Mouse (Mus musculus): ENCODE results near the gene Coro6.

DNA sequence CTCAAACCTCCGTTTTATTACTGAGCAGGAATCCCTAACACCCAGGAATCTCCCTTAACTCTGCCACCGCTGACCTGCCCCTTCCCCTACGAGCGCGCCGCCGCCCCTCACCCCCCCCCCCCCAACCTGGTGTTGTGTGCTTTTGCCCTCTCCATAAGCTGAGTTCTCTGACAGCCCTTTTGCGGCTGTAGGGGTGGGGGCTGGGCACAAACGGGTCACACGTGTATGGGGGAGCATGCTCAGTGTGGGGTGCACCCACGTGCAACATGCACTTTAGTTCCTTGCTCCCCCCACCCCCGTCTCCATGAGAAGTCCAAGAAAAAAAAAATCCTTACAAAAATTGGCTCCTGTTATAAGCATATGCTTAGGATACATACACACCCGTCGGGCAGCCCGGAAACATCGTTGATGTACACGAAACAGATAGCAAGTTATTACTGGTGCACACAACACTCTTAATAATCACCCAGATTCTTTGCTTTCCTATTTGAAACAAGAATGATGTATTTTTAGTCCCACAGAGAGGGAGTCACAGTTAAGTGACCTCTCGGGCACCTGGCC lies 30.2 kb downstream of the Coro6 start:
- TF ChIP-seq CTCF (IDR thresholded peaks at IDR 0.05; ENCODE audit: borderline replicate concordance, control insufficient read depth, extremely low read depth, insufficient read depth, low read length, poor library complexity) (no peak), POLR2A (IDR thresholded peaks at IDR 0.05; ENCODE audit: control insufficient read depth, extremely low read depth, insufficient read depth, low read length, poor library complexity) (no peak)

Measured in thymus, adult 2 months (tissue).